In genomic region chr9:35199772-35200471, GRCm38 (mm10) we compare ENCODE assay signal across 8 mouse cellular contexts. TPM values are rescaled to one million over a fixed set of nuclear protein-coding genes. Genes with fewer than 3 reads are reported as not detected.
DNase-seq lines count a peak whose midpoint lies in the region; ATAC-seq lines count a peak whose summit lies in the region.

Srpr (plus strand) TSS chr9:35200175.
Tirap (minus strand) TSS chr9:35200291.

- peaks cover 7% of the 10 kb centered on the region for H3K36me3 ChIP-seq in hindbrain, embryonic 15.5 days

- WGBS in hindbrain, embryonic 15.5 days, result 2% methylated on average over 33 of the region's 44 CpGs

- peaks cover 17% of the 10 kb centered on the region for H3K4me1 ChIP-seq in hindbrain, embryonic 15.5 days (replicated peaks)

- peak within 1 kb of the TSS; percentile 73 for H3K4me2 ChIP-seq in hindbrain, embryonic 15.5 days

- peak; percentile 88 for ATAC-seq in hindbrain, embryonic 15.5 days (ENCODE audit: low FRiP score, low read depth)

- peak within 1 kb of the TSS; percentile 47 for H3K4me3 ChIP-seq in hindbrain, embryonic 15.5 days

- no peaks in the 10 kb centered on the region for H3K27me3 ChIP-seq in hindbrain, embryonic 15.5 days

- no peaks in the 10 kb centered on the region for H3K9me3 ChIP-seq in hindbrain, embryonic 15.5 days

- 0 out of 2 replicates have a peak within 1 kb of the TSS, but pooled peaks have one; percentile 30 for H3K27ac ChIP-seq in hindbrain, embryonic 15.5 days (replicated peaks)

- peak; percentile 65 for DNase-seq in WW6 (ENCODE audit: low read depth, low spot score)
- DNase-seq in cerebellum, postnatal 4 days (ENCODE audit: low spot score in 2 of 2), result peak; percentile 88 to 95
- peak; percentile 96 for DNase-seq in gastrocnemius, adult 18-20 months (ENCODE audit: low spot score)
- DNase-seq in layer of hippocampus, postnatal 36 days, result peak; percentile 80 to 81
- peak; percentile 95 for DNase-seq in lung, postnatal 36 days
- DNase-seq in retina, embryonic 14.5 days (ENCODE audit: low spot score), result peak; percentile 94
- peak; percentile 90 for DNase-seq in thymus, postnatal 4 days

- peak within 1 kb of the TSS; percentile 48 for H3K9ac ChIP-seq in hindbrain, embryonic 15.5 days

RNA-seq across cellular contexts. Expression of gene Srpr, which starts in this region (rescaled TPM):
- total RNA-seq in gastrocnemius, adult 18-20 months (2021), result 100 to 1,000 TPM; 228 to 237 TPM
- polyA plus RNA-seq in hindbrain, embryonic 15.5 days (2015; fragmentation: Nextera tagmentation; extraction: Ambion mirVana), result 62.3 and 69.1 TPM in 2 replicates
- total RNA-seq in layer of hippocampus, postnatal 36 days (2021), result 10 to 100 TPM; 62.7 to 68.3 TPM

RNA-seq across cellular contexts. Expression of gene Tirap, which starts in this region (rescaled TPM):
- 10 to 100 TPM; 24.4 to 35.0 TPM for total RNA-seq in gastrocnemius, adult 18-20 months (2021)
- polyA plus RNA-seq in hindbrain, embryonic 15.5 days (2015; fragmentation: Nextera tagmentation; extraction: Ambion mirVana), result 5.9 and 6.1 TPM in 2 replicates
- 1 to 10 TPM; 1.5 to 2.4 TPM for total RNA-seq in layer of hippocampus, postnatal 36 days (2021)

Comparison
In these comparisons a context has a peak if more than half of its experiments do, and no peak if none do; other contexts are left out.
1. Peak in every context shown above with its lines: DNase-seq, ATAC-seq, H3K4me3 ChIP-seq and H3K27ac ChIP-seq.
2. RNA of gene Tirap (total RNA-seq): 24.4 to 35.0 TPM in gastrocnemius, adult 18-20 months; 1.5 to 2.4 TPM in layer of hippocampus, postnatal 36 days; every median in the first group is over 4 times any median in the second.